Comparison of ENCODE assay signal across 8 mouse cellular contexts in genomic region chr5:93266883-93267704, GRCm38 (mm10). TPM values are rescaled to one million over a fixed set of nuclear protein-coding genes. Genes with fewer than 3 reads are reported as not detected.
DNase-seq lines count a peak whose midpoint lies in the region; ATAC-seq lines count a peak whose summit lies in the region.

Gene Ccng2 (plus strand): TSS chr5:93267257.

- H3K27me3 ChIP-seq in intestine, embryonic 14.5 days (replicated peaks; ENCODE audit: control insufficient read depth, insufficient read depth, low read length), result no peaks in the 10 kb centered on the region

- no peaks in the 10 kb centered on the region for H3K9me3 ChIP-seq in intestine, embryonic 14.5 days (ENCODE audit: control insufficient read depth, low read length)

- H3K27ac ChIP-seq in intestine, embryonic 14.5 days (ENCODE audit: low read depth), result peak within 1 kb of the TSS; percentile 95

- peak; percentile 96 for ATAC-seq in intestine, embryonic 14.5 days (replicated peaks; ENCODE audit: low FRiP score, low TSS enrichment, low read depth)

- H3K9ac ChIP-seq in intestine, embryonic 14.5 days (ENCODE audit: low read length), result peak within 1 kb of the TSS; percentile 97

- intact Hi-C loops in left cerebral cortex, postnatal 14 days (cut with DNase I), result loop anchor here (1.0 kb wide), 1 partner anchor 61 kb away; the partner anchor contains the start of genes 2010109A12Rik and Ccni

- peaks cover 19% of the 10 kb centered on the region for H3K36me3 ChIP-seq in intestine, embryonic 14.5 days (ENCODE audit: control insufficient read depth, insufficient read depth, low read length)

- under 1% methylated on average over 54 of the region's 54 CpGs for WGBS in intestine, embryonic 14.5 days

- H3K4me3 ChIP-seq in intestine, embryonic 14.5 days (ENCODE audit: low read depth, low read length), result peak within 1 kb of the TSS; percentile 94

- peak; percentile 92 to 95 for DNase-seq in adrenal gland, adult 18-20 months (ENCODE audit: low spot score in 2 of 2)
- DNase-seq in embryo, embryonic 11 days, result peak; percentile 97
- DNase-seq in gastrocnemius, postnatal 25 days, result peak; percentile 97
- DNase-seq in intestine, embryonic 14.5 days (ENCODE audit: low spot score), result peak; percentile 98
- DNase-seq in left cerebral cortex, postnatal 14 days (ENCODE audit: low spot score in 2 of 2), result peak; percentile 97 to 99
- peak; percentile 99 for DNase-seq in mesoderm, embryonic 11.5 days (ENCODE audit: low read depth, low spot score)
- peak; percentile 96 to 99 for DNase-seq in right cerebral cortex, postnatal 36 days (ENCODE audit: low spot score in 2 of 2)
- peak; percentile 97 for DNase-seq in yolk sac, embryonic 10.5 days (ENCODE audit: low spot score)

- peak within 1 kb of the TSS; percentile 66 for H3K4me2 ChIP-seq in intestine, embryonic 14.5 days (ENCODE audit: low read length)

- H3K4me1 ChIP-seq in intestine, embryonic 14.5 days (replicated peaks; ENCODE audit: control insufficient read depth, insufficient read depth, low read length), result peaks cover 15% of the 10 kb centered on the region

RNA-seq across cellular contexts. Expression of gene Ccng2, which starts in this region (rescaled TPM):
- total RNA-seq in adrenal gland, adult 18-20 months (2021), result 10 to 100 TPM; 38.6 to 40.0 TPM
- total RNA-seq in gastrocnemius, postnatal 25 days (2021), result 1 to 10 TPM; 8.6 to 9.9 TPM
- polyA plus RNA-seq in intestine, embryonic 14.5 days (2014; fragmentation: Nextera tagmentation; extraction: Ambion mirVana), result 31.2 and 36.8 TPM in 2 replicates
- total RNA-seq in left cerebral cortex, postnatal 14 days (2021), result 10 to 100 TPM; 38.4 to 40.9 TPM

Comparison
In these comparisons a context has a peak if more than half of its experiments do, and no peak if none do; other contexts are left out.
1. Peak in every context shown above with its lines: DNase-seq, ATAC-seq, H3K4me3 ChIP-seq and H3K27ac ChIP-seq.